Mouse (Mus musculus): Measurements from ENCODE around the gene Idh2. TPM values are rescaled to one million over a fixed set of nuclear protein-coding genes. Genes with fewer than 3 reads are reported as not detected.
"Not testable (repeated sequence)": the region's sequence is repeated elsewhere in the genome, so short reads cannot be mapped to it uniquely, and the experiment has no call there.

Gene Idh2
- total RNA-seq, 1 experiment from 2014 or later: 240 TPM

DNA sequence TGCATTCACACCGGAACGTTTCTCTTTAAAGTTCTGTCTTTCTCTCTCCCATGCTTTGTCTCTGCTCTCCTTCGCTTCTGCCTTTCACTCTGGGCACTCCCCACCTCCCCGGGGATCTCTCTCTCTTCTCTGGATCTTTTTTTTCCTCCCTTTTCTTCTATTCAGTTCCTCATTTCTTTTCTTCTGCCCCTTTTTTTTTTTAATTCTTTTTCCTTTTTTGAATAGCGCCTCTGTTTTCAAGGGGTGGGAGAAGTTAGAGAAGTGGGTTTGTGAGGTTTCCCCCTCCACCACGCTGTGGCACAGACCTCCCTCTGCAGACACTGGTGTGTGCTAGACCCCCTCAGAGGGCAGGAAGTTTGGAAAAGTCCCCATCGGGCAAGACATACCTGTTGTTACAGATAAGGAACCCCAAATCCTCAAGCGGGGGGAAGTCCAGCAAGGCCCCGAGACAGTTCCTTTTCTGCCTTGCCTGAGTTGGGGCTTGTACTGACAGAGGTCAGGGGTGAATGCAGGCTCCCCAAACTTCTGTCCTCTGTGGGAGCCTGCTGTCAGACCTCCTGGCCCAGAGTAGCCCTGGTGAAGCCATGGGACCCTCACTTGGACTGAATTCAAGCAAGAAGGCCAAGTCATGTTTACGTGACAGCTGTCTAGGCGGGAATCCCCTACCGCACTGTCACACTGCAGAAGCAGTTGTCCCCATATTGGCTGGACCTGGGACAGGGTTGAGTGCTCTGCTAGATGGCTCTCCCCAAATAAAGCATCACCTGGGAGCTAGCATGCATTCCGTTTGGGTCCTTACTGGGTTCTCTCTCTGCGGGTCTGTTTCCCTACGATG is 51.1 kb downstream of the Idh2 start:
- peak; percentile 30; the same call in 1 of the 2 replicates for ATAC-seq (replicated peaks; ENCODE audit: low read depth, poor library complexity, severe bottlenecking)

GRCm38 (mm10) chr7:80063244-80063643 is 51.9 kb downstream of the Idh2 start:
- ATAC-seq (replicated peaks; ENCODE audit: low read depth, poor library complexity, severe bottlenecking): no peak

DNA sequence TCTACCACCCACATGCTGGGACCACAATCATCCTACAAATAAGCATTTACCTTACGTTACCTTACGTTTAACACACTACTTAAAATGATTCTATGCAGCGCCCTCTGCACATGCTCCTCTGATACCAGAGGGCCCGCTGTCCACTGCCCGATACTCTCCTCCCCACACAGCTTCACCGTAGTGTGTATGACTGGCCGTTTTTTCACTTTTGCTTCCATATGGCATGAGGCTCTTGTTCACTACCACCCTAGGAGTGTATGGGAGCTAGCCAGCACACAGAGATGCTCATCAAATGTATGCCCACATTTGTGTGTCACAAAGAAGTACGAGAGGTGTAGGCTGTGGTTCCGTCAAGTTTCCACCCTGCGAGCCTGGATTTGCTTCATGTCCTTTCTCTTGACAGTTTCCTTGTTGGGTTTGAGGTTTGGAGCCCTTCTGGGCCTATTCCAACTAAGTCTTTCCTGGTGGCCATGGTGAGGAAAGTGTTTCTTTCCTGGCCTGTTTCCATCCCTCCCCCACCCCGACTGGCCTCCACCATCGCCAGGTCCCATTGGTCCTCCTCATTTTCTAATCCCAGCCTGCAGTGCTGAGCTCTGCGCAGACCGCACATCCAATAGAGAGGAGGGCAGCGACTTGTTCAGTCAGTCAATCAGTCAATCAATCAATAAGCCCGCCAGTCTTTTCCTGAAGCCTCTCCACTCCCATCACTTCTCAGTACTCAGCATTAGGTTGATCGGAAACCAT is 52.9 kb downstream of the Idh2 start:
- no peak for ATAC-seq (replicated peaks; ENCODE audit: low read depth, poor library complexity, severe bottlenecking)

DNA sequence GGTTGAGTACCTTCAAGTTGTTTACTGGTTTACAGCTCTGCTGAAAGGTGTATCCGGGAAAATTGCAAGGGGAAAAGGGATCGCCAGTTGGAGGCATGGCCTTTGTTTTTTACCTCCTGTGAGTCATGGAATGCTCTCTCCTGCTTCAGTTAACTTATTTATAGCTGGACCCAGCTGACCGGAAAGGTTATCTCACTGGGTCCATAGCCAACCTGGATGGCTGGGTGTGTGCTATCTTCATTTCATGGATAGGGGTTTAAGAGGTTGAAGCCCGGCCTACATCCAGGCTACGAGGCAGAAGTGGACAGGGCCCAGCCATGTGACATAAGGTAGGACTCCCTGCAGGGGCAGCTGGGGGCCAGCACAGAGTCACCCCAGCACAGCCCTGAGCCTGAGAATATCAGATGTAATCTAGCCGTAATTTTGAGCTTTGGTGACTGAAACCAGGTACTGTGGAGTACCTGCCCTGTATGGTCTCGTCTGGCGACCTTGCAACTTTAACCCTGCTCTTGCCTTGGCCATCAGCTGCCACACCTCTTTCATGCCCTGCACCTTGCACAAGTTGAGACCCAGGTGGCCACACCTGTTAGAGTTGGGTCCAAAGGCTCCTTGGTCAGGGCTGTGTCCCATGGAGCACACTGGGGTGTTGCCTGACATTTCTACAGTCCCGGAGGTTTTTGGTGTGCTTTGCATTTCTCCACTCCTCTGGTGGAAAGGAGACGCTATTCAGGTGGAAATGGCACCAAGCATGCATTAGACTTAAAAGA is 55.0 kb downstream of the Idh2 start:
- ATAC-seq (replicated peaks; ENCODE audit: low read depth, poor library complexity, severe bottlenecking): no peak

DNA sequence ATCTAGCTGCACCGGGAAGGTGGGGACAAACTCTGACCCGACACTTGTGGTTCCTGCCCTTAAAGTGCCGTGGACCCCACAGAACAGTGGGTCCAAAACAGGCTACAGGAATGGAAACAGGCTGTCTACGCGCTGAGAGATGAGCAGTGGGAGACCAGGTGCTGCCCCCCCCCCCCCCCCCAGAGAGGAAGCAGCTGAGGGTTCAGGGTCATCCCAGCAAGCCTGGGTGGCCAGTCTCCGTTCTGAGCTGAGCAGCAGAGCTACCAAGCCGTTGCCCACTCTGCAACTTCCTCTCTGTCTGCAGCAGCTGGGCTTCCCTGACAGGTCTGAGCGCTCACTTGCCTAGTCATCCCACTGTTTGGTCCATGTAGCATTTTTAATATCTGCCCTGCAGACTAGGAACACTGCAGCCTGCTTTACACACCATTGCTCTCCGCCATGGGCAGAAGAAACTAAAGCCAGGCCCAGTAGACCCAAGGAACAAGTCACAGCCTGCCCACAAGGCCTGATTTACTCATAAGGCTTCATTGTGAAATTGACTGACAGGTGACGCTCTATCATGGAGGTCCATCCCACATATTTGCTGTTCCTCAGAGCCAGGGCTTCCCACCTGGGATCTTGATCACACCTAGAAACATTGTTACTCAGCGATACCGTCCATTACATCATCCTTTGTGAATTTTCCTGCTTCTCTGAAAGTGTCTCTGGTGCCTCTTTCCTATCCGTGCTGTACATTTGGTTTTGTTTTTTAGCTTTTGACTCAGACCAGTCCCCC is 55.9 kb downstream of the Idh2 start:
- peak; percentile 55 for ATAC-seq (replicated peaks; ENCODE audit: low read depth, poor library complexity, severe bottlenecking)

DNA sequence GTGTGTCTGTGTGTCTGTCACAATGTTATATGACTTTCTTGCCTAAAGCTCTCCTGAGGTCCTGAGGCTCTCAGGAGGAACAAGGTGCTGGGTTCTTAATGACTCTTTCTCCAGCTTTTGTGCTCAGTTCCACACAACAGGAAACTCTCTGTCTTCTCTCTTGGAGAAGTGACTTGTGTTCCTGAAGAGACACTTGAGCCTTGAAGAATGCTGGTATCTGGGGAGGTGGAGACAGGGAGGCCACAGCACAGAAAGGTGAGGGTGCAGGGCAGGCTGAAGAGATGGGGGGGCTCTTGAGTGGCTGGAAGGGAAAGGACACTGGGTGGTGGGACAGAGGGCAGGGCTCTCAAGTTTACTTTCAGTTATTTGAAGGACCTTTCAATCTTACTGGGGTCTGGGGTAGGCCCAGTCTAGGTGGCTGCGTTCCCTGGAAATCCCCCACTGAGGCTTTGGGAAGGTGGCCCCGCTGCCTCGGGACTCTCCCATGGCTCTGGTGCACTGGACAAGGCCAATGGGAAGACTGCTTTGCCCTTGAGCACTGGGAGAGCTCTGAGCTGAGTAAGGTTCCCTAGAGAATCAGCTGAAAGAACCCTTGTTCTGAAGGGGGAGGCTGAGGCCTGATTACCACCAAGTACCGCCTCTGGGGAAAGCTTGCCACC is 56.7 kb downstream of the Idh2 start:
- no peak for ATAC-seq (replicated peaks; ENCODE audit: low read depth, poor library complexity, severe bottlenecking)

GRCm38 (mm10) chr7:80057781-80058180 is 57.4 kb downstream of the Idh2 start:
- ATAC-seq (replicated peaks; ENCODE audit: low read depth, poor library complexity, severe bottlenecking): no peak

GRCm38 (mm10) chr7:80057002-80057691 is 58.0 kb downstream of the Idh2 start:
- ATAC-seq (replicated peaks; ENCODE audit: low read depth, poor library complexity, severe bottlenecking): peak; percentile 17; the same call in 1 of the 2 replicates

DNA sequence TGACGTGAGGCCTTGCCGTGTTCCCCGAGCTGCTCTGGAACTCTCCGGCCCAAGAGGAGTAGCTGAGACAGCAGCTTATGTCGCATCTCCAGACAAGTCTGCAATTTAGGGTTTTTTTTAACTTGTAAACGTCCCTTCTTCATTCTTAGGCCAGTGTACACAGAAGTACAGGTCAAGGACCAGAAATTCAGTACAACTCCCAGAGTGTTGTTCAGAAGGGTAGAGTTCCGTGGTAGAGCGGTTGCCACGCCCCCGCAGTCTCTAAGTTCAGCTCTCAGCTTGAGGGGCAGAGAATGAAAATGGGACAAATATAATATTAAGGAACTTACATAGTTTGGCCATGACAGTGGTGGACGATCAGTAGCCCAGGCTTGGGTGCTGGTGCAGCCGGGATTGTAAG is 59.4 kb downstream of the Idh2 start:
- no peak for ATAC-seq (replicated peaks; ENCODE audit: low read depth, poor library complexity, severe bottlenecking)

GRCm38 (mm10) chr7:80053147-80053546 is 62.0 kb downstream of the Idh2 start:
- ATAC-seq (replicated peaks; ENCODE audit: low read depth, poor library complexity, severe bottlenecking): no peak

DNA sequence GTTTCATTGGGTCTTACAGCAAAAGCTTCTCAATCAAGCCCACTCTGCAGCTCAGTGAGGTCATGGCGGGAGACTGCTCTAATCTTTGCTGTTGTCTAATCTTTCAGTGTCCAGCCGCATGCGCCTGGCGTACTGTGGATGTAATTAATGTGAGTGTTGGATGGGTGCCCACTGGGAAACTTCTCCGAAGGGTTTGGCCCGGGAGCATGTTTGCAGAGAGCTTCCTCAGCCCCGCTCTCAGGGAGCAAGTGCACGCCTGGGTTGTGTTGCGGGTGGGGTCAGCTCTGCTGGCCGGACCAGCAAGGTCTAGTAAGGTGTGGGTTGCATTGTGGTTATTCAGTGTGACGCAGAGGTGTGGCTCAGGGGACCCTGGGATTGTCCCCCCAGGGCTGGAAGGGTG is 62.9 kb downstream of the Idh2 start:
- no peak for ATAC-seq (replicated peaks; ENCODE audit: low read depth, poor library complexity, severe bottlenecking)

DNA sequence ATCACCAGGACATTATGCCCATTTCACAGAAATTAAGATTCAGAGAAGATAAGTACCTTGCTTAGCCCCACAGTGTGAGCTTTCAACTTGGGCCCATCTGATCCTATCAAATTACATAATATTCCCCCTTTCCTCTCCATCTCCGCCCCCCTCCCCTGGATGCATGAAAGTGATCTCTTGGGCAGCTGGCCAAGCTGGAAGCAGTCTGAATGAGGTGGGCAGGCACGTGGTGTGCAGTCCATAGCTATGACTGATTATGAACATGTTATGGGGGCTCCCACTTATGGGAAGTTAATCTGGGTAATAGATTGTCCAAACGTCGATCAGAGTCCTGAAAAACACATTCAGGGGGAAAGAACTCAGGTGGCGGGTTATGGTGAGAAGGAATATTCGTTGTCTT is 63.4 kb downstream of the Idh2 start:
- ATAC-seq (replicated peaks; ENCODE audit: low read depth, poor library complexity, severe bottlenecking): no peak

DNA sequence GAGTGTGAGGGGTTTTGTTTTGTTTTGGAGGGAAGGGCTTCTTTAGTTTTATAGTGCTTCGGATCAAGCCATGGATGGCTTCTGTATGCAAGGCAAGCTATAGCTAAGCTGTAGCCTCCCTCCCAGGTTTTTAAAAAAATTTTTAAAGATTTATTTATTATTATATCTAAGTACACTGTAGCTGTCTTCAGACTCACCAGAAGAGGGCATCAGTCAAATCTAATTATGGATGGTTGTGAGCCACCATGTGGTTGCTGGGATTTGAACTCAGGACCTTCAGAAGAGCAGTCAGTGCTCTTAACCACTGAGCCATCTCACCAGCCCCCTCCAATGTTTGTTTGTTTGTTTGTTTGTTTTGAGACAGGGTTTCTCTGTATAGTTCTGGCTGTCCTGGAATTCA is 64.8 kb downstream of the Idh2 start:
- not testable (repeated sequence) for ATAC-seq (replicated peaks; ENCODE audit: low read depth, poor library complexity, severe bottlenecking)

- no peak for ATAC-seq (replicated peaks; ENCODE audit: low read depth, poor library complexity, severe bottlenecking)
Observed at GRCm38 (mm10) chr7:80049746-80050145, 65.4 kb downstream of the Idh2 start.

DNA sequence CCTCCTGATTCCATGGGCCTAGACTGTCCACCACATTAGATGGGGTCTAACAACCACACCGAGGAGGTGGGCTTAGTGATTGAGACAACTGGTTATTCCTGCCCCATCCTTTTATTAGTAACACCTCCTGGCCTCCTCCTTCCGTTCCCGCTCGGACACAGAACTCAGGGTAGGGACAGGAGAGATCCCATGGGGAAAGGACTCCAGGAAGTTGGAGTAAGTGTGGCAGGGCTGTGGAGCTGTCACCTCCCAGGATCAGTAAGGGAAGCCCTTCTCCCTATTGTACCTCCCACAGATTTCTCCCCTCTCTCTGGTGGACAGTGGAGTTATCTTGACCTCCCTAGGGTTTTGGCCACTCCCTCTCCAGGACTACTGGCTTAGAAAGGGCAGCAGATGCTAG is 68.2 kb downstream of the Idh2 start:
- no peak for ATAC-seq (replicated peaks; ENCODE audit: low read depth, poor library complexity, severe bottlenecking)
